Mouse (Mus musculus) c-Kit-negative CD71-positive TER-119-positive erythroid progenitor cells, embryonic 14.5 days (primary cell): ENCODE data around the gene Ptpn12.
A peak's percentile ranks its signal among the peaks of the same experiment; 100 is the strongest.

Experiments
- DNase-seq: peaks from one replicate; pipeline ENCODE4 v3.0.0-alpha.2; 2013; ENCODE audit warnings: low read depth, low spot score

The Ptpn12 gene

DNA sequence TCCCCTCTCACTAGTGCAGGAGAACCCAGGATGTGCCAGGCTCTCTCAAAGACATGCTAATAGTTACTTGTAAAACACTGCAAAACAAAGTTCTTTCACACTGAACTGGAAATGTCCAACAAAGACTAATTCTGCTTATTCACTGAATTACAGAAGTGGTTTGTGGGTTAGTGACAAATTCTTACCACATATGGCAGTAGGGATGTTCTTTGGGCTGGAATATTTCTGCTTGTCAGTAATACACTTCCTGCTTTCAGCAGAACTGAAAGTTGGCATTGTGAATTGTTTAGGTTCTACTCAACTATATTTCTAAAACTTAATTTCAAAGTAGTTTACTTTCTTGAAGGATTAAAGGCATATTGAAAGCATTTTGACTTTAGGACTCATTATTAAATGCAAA, 25.5 kb downstream of the Ptpn12 start:
- no peak for DNase-seq

DNA sequence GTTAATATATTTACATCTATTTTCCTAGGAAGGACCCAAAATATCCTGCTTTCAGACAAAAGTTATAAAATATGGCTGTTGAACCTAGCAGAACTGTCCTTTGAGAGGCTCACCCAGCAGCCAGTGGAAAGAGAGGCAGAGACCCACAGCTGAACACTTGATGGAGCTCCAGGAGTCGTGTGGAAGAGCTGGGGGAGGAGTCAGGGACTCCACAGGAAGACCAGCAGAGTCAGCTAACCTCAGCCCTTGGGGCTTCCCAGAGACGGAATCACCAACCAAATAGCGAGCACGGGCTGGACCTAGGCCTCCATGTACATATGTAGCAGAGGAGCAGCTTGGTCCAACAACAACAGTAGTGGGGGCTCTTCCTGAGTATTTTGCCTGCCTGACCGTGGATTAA, 38.6 kb downstream of the Ptpn12 start:
- DNase-seq = no peak

DNA sequence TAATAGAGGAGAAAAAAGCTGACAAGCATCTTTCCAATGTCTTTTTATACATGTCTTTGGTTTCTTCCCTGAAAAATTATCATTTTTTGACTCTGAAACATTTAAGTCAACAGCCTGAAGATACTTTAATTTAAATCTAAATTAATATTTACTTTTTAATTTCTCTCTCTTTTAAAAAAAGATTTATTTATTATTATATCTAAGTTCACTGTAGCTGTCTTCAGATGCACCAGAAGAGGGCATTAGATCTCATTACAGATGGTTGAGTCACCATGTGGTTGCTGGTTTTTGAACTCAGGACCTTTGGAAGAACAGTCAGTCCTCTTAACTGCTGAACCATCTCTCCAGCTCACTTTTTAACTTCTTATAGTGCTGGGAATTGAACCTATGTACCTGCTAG, 44.8 kb downstream of the Ptpn12 start:
- no peak for DNase-seq

DNA sequence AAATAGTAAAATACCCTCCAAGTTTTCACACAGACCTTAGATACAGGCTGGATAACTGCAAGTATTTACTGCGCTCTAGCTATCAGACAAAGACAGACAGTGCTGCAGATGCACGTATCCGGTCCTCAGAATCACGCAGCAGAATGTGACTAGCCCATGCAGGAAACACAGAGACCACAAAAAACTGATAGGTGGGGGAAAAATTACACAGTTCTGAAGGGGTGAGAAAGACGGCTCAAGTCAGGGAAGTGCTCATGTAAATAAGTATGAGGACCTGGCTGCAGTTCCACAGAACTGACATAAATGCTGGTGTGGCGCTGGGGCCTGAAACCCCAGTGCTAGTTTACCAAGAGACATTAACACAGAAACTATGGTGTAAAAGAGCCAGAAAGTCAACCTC, 53.0 kb downstream of the Ptpn12 start:
- no peak for DNase-seq

DNA sequence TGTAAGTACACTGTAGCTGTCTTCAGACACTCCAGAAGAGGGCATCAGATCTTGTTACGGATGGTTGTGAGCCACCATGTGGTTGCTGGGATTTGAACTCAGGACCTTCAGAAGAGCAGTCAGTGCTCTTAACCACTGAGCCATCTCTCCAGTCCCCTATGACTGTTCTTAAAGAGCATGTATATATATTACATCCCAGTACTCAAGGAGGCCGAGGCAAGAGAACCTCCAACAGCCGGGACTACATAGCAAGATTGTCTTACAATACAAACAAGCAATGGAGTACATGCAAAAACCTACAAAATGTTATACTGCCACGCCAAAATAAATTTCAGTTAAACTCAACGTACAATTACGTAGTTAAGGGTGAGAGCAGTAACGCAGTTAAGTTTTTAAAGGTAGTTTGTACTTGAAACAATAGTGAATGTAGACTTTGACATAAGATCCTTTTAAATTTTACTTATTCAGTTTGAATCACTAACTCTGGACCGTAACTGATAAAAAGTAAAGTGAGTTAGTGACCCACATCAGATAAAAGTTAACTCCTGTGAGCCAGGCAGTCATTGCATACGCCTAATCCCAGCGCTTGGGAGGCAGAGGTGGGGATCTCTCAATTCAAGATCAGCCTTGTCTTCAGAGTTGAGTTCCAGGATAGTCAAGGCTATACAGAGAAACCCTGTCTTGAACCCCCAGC, 53.9 kb downstream of the Ptpn12 start:
- DNase-seq = no peak

DNA sequence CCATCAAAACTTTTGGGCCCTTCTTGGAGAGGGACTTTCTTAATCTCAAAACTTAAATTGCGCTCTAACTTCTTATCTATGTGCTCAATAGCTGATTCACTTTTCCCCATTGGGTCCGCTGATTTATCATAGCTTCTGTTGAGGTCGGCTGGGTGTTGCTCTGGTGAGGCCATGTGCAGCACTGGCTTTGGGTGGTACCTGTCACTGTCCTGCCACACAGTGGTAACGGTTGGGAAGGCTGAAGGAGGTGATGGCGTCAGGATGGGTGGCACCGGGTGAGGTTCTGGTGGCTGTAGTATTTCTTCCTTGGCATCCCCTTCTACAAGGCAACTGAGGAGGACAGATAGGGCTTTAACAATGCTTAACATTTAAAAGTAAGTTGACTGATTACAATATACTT, 57.3 kb downstream of the Ptpn12 start:
- no peak for DNase-seq

DNA sequence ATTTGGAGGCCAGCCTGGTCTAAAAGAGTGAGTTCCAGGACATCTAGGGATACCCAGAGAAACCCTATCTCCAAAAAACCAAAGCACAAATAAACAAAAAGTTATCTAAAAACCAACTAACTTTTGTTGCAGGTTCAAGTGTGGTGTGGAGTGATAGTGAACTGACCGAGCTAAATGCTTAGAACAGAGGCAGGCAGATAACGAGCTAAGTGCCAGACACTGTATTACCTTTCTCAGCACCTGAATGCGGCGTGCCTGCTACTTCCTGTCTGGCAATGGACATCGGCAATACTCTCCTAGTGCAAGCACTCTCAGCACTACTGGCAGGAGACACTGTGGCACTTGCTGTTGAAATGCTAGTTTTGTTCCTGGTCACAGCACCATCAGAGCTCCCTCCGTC, 58.2 kb downstream of the Ptpn12 start:
- no peak for DNase-seq

DNA sequence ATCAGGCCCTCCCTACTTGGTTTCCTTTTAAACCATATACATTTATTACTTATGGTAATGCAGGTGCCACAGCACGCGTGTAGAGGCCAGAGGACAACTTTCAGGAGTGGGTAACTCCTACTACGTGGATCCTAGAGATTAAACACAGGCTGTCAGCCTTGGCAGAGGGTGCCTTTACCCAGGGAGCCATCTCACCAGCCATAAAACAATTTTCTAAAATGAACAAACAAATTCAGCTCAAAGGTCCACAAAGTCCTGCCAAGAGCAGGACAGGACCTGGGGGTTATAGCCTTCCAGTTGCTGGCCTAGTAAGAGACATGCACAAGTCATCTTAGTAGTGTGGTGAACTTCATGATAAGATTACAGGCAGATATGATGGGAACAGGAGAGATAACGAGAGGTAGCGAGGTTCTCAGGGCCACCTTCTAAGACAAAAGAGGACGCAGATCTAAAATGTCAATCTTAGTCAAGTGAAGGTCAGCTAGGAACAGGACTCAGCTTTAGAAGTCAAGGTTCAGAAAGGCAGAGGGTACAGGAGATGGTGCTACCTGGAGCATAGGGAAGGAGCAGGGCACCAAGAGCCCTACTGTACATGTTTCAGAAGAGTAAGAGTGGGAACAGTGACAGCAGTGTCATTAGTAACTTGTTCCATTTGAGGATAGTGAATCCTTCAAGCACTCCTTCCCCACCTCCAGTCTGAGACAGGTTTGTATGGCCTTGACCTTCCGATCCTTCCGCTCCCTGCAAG, 65.5 kb downstream of the Ptpn12 start:
- no peak for DNase-seq

DNA sequence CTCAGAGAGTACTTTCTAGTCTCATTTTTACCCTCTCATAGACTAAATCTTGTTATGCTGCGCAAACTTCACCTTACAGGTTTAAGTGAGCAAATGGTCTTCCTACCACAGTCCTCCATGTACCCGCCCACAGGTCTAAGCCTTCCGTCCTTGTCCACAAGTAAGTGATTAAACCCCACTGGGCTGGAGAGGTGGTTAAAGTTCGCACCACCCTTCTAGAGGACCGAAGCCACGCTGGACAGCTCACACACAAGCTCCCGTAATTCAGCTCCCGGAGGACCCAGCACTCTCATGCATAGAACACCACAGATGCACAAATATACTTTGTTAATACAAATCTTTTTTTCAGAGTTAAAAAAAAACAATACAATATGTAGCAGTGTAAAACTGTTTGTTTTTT, 69.4 kb downstream of the Ptpn12 start:
- DNase-seq = no peak

DNA sequence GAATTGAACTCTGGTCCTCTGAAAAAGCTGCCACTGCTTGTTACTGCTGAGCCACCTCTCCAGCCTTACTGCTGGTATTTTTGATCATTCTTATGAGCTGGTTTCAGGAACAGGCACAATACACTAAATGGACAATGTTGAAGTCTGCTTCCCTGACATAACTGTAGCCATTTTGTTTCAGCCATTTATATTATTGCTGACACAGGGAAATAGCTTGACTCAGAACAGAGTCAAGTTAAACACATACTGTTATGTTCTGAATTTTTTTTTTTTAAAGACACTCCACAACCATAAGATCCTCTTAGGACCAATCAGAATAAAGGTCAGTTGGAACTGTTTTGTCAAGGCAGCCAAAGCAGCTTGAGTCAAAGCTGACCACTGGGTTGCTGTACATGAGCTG, 72.2 kb downstream of the Ptpn12 start:
- DNase-seq = no peak

DNA sequence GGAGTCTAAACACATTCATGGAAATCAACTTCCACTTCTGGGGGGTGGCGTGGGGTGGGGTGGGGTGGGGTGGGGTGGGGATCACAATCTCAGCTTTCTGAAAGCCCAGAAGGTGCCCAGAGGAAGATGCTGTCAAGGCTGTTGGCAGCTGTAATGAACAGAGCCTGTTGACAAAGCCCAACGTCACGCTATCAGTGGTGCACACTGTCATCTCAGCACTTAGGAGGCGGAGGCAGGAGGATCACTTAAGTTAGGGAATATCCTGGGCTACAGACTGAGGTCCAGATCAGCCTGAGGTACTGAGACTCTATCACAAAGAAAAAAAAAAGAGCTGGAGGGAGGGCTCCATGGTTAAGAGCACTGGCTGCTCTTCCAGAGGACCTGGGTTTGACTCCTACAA, 81.0 kb downstream of the Ptpn12 start:
- DNase-seq = no peak

DNA sequence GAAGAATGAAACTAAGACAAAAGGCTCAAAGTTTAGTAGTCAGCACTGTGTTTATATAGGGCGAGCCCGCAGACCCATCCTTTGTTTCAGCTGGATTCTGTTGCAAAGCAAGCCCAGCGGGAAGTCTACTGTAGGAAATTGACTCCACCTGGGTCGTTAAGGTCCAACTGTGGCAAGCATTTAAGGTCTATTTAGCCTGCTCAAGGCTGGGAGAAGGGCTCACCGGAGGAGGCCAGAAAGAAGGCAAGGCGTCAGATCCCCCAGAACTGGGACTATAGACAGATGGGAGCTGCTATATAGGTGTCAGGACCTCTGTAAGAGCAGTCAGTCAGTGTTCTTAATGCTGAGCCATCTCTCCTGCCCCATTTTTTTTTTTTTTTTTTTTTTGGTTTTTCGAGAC, 81.7 kb downstream of the Ptpn12 start:
- no peak for DNase-seq

DNA sequence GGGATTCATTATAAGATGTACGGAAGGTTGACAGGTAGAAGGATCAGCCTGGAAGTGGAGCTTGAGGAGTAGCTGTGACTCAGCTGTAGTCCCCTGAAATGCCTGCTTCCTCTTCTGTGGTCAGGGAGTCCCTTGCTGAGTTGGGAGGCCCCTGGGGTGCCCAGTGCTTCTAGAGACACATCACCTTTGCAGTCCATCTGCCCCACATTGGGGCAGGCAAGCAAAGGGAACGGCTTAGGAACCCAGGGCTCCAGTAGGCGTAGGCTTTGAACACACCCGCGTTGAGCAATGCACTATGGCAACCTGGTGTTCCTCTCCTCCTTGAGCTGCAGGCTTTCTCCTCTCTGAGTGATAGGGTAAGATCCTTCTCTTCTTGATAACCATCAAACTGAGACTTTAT, 82.6 kb downstream of the Ptpn12 start:
- no peak for DNase-seq

DNA sequence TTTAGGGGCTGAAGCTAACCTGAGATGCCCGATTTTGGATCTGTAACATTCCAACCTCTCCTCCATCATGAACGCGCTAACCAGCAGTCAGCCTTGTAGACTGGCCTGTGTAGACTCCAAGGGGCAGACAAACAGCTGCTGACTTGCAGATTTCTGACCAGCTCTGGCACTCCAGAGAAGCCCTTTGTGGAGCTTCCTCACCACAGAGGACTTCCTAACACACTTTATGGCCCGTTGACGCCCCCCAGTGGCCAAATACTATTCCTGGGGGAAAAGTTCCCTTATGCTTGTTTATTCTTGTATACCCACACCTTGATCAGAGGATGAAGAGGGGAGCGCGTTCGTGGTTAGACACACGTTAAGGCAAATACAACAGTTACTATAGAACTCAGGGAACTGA, 86.7 kb downstream of the Ptpn12 start:
- DNase-seq = peak; percentile 36

DNA sequence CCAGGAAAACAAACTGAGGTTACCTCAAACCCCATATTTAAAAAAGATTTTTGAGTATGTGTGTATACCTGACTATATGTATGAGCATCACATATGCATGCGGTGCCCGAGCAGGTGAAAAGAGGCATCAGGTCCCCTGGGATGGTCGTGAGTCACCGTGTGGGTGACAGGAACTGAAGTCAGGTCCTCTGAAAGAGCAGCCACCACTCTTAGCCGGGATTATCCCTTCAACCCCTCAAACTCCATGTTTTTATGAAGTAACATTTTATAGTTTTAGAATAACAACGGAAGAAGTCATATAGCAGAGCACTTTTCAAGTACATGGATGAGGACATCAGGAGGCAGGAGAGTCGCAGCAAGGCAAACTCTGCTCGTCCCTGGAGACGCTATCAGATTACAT, 87.2 kb downstream of the Ptpn12 start:
- DNase-seq = no peak

DNA sequence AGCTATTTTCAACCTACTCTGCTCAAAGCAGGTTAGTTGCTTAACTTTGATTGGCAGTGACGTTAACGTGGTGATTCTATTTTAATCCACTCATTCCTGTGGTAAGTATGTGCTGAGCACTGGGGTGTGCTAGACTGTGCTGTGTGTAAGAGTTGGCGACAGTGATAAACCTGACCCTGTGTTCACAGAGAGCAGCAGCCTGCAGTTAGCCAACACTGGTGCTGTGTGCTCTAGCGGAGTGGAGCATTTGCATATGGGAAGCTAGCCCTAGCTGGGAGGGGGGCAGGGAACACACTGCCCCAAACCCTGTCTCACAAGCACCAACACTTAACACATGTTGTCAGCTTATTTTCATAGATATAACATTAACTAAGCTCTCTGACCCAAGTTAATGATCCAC, 87.8 kb downstream of the Ptpn12 start:
- no peak for DNase-seq

DNA sequence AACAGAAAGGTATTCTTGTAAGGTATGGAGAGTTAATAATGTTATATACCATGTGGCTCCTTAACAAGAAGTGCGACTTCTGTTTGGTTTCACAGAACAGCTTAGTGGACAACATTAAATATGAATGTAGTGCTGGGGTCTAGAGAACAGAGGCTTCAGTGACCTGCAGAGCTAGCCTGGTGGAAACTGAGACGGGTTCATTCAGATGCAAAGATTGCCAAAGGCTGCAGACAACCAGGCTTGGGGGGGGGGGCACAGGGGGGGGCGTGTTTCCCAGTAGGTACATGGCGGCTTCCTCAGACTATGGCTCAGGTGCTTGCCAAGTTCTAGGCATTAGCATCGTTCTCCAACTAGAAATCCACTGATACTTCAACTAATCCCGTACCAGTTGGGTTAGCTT, 91.3 kb downstream of the Ptpn12 start:
- DNase-seq = no peak

DNA sequence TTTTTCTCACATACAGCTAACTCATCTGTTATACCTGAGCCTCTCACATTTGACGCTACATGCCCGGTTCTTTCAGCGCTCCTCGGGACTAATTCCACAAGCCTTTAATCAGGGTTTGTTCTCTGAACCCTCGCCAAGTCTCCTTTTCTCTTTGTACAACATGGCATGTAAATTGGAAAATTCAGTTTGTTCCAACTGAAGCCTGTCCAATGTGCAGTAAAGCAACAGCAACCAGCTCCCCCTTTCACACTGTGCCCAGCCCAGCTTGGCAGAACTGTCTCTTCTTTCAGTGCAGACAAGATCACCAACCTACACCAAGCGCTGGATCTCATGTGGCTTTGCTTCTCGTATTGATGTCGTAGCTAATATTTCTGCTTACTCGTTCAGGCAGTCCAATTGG, 92.4 kb downstream of the Ptpn12 start:
- no peak for DNase-seq

DNA sequence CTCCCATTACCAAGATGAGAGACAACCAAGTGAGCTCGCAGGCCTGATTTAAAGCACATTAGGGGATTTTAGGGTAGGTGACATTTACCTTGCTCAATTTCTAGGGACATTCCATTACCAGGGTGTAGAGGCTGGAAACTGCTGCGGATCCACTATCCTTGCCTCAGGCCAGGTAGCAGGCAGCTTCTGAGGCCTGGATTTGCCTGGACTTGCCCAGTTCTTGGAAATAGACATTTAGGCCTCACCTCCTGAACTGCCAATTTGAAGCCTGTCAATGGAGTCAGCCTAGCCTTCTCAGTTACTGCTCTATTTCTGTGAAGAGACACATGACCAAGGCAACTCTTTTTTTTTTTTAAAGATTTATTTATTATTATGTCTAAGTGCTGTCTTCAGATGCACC, 94.8 kb downstream of the Ptpn12 start:
- DNase-seq = no peak

DNA sequence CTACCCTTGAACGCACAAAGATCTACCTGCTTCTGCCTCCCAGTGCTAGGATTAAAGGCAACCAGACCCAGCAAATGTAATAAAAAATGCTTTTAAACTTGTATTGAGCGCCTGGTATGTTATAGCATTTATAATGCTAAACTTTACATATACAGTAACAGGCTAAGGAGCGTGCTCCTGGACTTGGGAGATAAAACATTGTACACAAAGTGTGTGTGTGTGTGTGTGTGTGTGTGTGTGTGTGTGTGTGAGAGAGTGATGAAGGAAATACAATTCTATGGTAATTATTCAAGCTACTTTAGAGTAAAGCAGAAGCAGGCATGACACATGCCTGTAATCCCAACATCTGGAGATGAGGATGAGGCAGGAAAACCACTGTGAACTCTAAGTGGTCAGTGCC, 99.4 kb downstream of the Ptpn12 start, which contains the start of gene Rsbn1l:
Gene Rsbn1l, minus strand, starts transcription at position 101 of the 400 bp plus-strand sequence.
- DNase-seq = no peak

DNA sequence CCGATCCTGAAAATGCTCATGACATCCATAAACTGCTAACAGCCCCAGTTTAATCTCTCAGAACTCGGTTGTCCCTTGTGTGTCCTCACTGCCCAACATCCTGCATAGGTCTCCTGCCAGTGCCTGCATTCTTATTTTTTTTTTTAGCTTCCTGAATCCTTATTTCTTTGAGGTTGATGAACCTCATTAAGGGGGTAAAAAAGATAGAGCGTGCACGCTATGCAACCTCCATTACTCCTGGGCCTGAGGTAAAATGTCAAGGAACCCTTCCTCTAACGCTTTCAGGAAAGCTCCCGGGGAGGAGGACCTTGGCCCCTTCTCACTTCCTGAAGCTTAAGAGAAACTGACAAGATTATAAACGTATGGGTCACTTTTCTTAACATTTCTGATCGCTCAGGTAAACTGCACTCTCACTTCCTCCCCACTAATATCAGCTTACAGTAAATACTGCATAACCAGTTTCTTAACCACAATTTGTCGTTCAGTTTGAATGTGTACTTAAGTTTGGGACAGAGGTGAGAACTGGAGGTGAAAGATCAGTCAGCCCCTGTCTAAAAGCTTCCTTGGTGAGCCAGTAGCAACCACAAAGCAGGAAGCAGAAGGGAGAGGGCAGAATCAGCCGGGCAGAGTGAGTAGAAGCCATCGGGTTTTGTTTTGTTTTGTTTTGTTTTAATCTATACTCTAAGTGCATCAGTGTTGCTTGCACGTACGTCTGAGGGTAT, 100.4 kb downstream of the Ptpn12 start:
- no peak for DNase-seq

DNA sequence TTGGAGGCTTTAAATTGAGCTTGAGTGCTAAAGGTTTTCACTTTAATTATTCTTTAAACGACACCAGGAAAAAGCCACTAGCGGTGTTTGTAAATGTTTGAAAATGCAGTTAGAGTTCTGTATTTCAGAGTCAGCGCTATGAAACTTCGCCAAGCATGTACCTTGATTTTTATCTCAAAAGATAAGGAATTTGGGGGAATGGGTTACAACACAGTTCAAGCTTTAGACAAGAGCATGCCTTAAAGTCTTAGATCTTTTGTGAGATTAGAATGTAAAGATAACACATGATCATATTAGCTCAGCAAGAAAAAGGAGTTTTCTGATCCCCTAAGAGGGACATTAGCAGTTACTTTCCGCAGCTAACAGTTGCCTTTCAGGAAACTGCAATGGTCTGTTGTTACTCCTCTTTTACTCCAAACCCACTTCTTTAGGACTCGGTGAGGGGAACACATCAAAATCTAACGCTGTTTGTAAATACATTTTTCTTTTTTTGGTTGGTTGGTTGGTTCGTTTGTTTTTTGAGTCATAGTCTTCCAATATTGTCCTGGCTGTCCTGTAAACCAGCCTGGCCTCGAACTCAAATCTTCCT, 103.3 kb downstream of the Ptpn12 start:
- no peak for DNase-seq
